Mouse (Mus musculus): ENCODE measurements around the gene Fam166a.

Gene Fam166a

GRCm38 (mm10) chr2:25185625-25186574 lies 32.6 kb upstream of the Fam166a start:
- peak; percentile 80 for DNase-seq (ENCODE audit: low read depth)

- DNase-seq (ENCODE audit: low read depth), result no peak
These were observed 32.0 kb upstream of the Fam166a start for GRCm38 (mm10) chr2:25186575-25186930.

GRCm38 (mm10) chr2:25187841-25188240 lies 30.7 kb upstream of the Fam166a start:
- no peak for DNase-seq (ENCODE audit: low read depth)

- peak; percentile 94 for DNase-seq (ENCODE audit: low read depth)
These were observed 25.2 kb upstream of the Fam166a start for GRCm38 (mm10) chr2:25193330-25193770.

- DNase-seq (ENCODE audit: low read depth), result no peak
These were observed 24.5 kb upstream of the Fam166a start for GRCm38 (mm10) chr2:25194006-25194405.

- DNase-seq (ENCODE audit: low read depth), result peak; percentile 67
These were observed 23.9 kb upstream of the Fam166a start for GRCm38 (mm10) chr2:25194486-25195171.

GRCm38 (mm10) chr2:25195211-25196156 lies 23.1 kb upstream of the Fam166a start:
- peak; percentile 90 for DNase-seq (ENCODE audit: low read depth)

GRCm38 (mm10) chr2:25196172-25196954 lies 22.2 kb upstream of the Fam166a start, which contains the start of gene Tor4a:
Gene Tor4a, minus strand, starts transcription at chr2:25196886.
- DNase-seq (ENCODE audit: low read depth), result peak; percentile 87

- no peak for DNase-seq (ENCODE audit: low read depth)
These were observed 21.4 kb upstream of the Fam166a start for GRCm38 (mm10) chr2:25197191-25197590.

GRCm38 (mm10) chr2:25197946-25198345 lies 20.6 kb upstream of the Fam166a start:
- no peak for DNase-seq (ENCODE audit: low read depth)

GRCm38 (mm10) chr2:25200631-25201030 lies 17.9 kb upstream of the Fam166a start:
- no peak for DNase-seq (ENCODE audit: low read depth)

GRCm38 (mm10) chr2:25203631-25204214 lies 14.8 kb upstream of the Fam166a start:
- peak; percentile 36 for DNase-seq (ENCODE audit: low read depth)

- no peak for DNase-seq (ENCODE audit: low read depth)
These were observed 11.0 kb upstream of the Fam166a start for GRCm38 (mm10) chr2:25207593-25207992.

GRCm38 (mm10) chr2:25210686-25211085 lies 7.9 kb upstream of the Fam166a start:
- no peak for DNase-seq (ENCODE audit: low read depth)

- DNase-seq (ENCODE audit: low read depth), result peak; percentile 92
These were observed 7.3 kb upstream of the Fam166a start, which contains the start of gene Nelfb for GRCm38 (mm10) chr2:25211121-25211670. Gene Nelfb, minus strand, starts transcription at chr2:25211489.

GRCm38 (mm10) chr2:25213266-25213865 lies 5.2 kb upstream of the Fam166a start:
- no peak for DNase-seq (ENCODE audit: low read depth)

- no peak for DNase-seq (ENCODE audit: low read depth)
These were observed 4.1 kb upstream of the Fam166a start, which contains the start of gene Stpg3 for GRCm38 (mm10) chr2:25214444-25214843. Gene Stpg3, minus strand, starts transcription at chr2:25214637.

GRCm38 (mm10) chr2:25217666-25218065 lies 879 bp upstream of the Fam166a start:
- DNase-seq (ENCODE audit: low read depth), result no peak

GRCm38 (mm10) chr2:25221331-25221772 lies 2.8 kb downstream of the Fam166a start:
- DNase-seq (ENCODE audit: low read depth), result no peak
